Mouse (Mus musculus): Measurements from ENCODE around the gene Pon1. TPM values are rescaled to one million over a fixed set of nuclear protein-coding genes. Genes with fewer than 3 reads are reported as not detected.
A peak's percentile ranks its signal among the peaks of the same experiment; 100 is the strongest.

The Pon1 gene
- total RNA-seq, 1 experiment: not detected

- no peak for TF ChIP-seq MAFK (IDR thresholded peaks at IDR 0.05; ENCODE audit: insufficient read depth, low read depth, low read length)
- in situ Hi-C loops (cut with MboI; ENCODE audit: low sequenced_read_pairs in 2 of 2, unreplicated experiment in 2 of 2): no loop called here
These were observed 19.4 kb downstream of the Pon1 start for GRCm38 (mm10) chr6:5174179-5174812.

GRCm38 (mm10) chr6:5172571-5172970 lies 21.2 kb downstream of the Pon1 start:
- Histone ChIP-seq H3K4me1 (ENCODE audit: control insufficient read depth in 2 of 2, insufficient read depth in 2 of 2, low read length in 2 of 2, poor library complexity in 1 of 2) (peaks cover 0 to 2% of the 10 kb centered on the region in 2 experiments; a peak in 1 of 4 replicates), H3K36me3 (ENCODE audit: control insufficient read depth, insufficient read depth, low read length, poor library complexity, severe bottlenecking) (no peaks in the 10 kb centered on the region), H3K9ac (ENCODE audit: insufficient read depth, low read depth, low read length, poor library complexity, severe bottlenecking) (no peak overlapping the region), H3K9me3 (ENCODE audit: control insufficient read depth, insufficient read depth, low read depth, low read length) (no peaks in the 10 kb centered on the region), H3K27ac (ENCODE audit: insufficient read depth, low read depth, low read length, poor library complexity, severe bottlenecking) (no peak overlapping the region), H3K4me3 (ENCODE audit: insufficient read depth in 1 of 2, low read depth in 1 of 2, low read length in 2 of 2, poor library complexity in 1 of 2, severe bottlenecking in 1 of 2) (peak overlapping the region in 1 of 2 experiments; percentile 48; a peak in 1 of 4 replicates)
- DNase-seq (ENCODE audit: low read depth, low spot score): no peak
- TF ChIP-seq ZNF384 (IDR thresholded peaks at IDR 0.05; ENCODE audit: low read depth, low read length): no peak
- no peak for TF ChIP-seq HCFC1 (IDR thresholded peaks at IDR 0.05; ENCODE audit: borderline replicate concordance, insufficient read depth, low read length)
- no peak for TF ChIP-seq ZC3H11A (IDR thresholded peaks at IDR 0.05; ENCODE audit: borderline replicate concordance, low read depth, low read length)
- TF ChIP-seq MAFK (IDR thresholded peaks at IDR 0.05; ENCODE audit: insufficient read depth, low read depth, low read length): no peak
- TF ChIP-seq CHD2 (IDR thresholded peaks at IDR 0.05; ENCODE audit: low read depth, low read length): no peak
- in situ Hi-C loops (cut with MboI; ENCODE audit: low sequenced_read_pairs in 2 of 2, unreplicated experiment in 2 of 2): no loop called here

More at GRCm38 (mm10) chr6:5174179-5174812, 19.4 kb downstream of the Pon1 start:
- Histone ChIP-seq H3K4me3 (ENCODE audit: insufficient read depth in 1 of 2, low read depth in 1 of 2, low read length in 2 of 2, poor library complexity in 1 of 2, severe bottlenecking in 1 of 2) (no peak overlapping the region), H3K9ac (ENCODE audit: insufficient read depth, low read depth, low read length, poor library complexity, severe bottlenecking) (no peak overlapping the region), H3K36me3 (ENCODE audit: control insufficient read depth, insufficient read depth, low read length, poor library complexity, severe bottlenecking) (no peaks in the 10 kb centered on the region), H3K4me1 (ENCODE audit: control insufficient read depth in 2 of 2, insufficient read depth in 2 of 2, low read length in 2 of 2, poor library complexity in 1 of 2) (peaks cover 0 to 2% of the 10 kb centered on the region in 2 experiments; a peak in 1 of 4 replicates), H3K9me3 (ENCODE audit: control insufficient read depth, insufficient read depth, low read depth, low read length) (no peaks in the 10 kb centered on the region), H3K27ac (ENCODE audit: insufficient read depth, low read depth, low read length, poor library complexity, severe bottlenecking) (no peak overlapping the region)
- DNase-seq (ENCODE audit: low read depth, low spot score): no peak

- H3K4me1 ChIP-seq (ENCODE audit: control insufficient read depth in 2 of 2, insufficient read depth in 2 of 2, low read length in 2 of 2, poor library complexity in 1 of 2): peaks cover 0 to 2% of the 10 kb centered on the region in 2 experiments; a peak in 1 of 4 replicates
- H3K9ac ChIP-seq (ENCODE audit: insufficient read depth, low read depth, low read length, poor library complexity, severe bottlenecking): no peak overlapping the region
- no peak for TF ChIP-seq ZNF384 (IDR thresholded peaks at IDR 0.05; ENCODE audit: low read depth, low read length)
- no peak for TF ChIP-seq CHD2 (IDR thresholded peaks at IDR 0.05; ENCODE audit: low read depth, low read length)
- no peak for TF ChIP-seq MAFK (IDR thresholded peaks at IDR 0.05; ENCODE audit: insufficient read depth, low read depth, low read length)
- no peak for TF ChIP-seq HCFC1 (IDR thresholded peaks at IDR 0.05; ENCODE audit: borderline replicate concordance, insufficient read depth, low read length)
- TF ChIP-seq ZC3H11A (IDR thresholded peaks at IDR 0.05; ENCODE audit: borderline replicate concordance, low read depth, low read length): no peak
- DNase-seq (ENCODE audit: low read depth, low spot score): no peak
- H3K9me3 ChIP-seq (ENCODE audit: control insufficient read depth, insufficient read depth, low read depth, low read length): no peaks in the 10 kb centered on the region
- no peak overlapping the region for H3K4me3 ChIP-seq (ENCODE audit: insufficient read depth in 1 of 2, low read depth in 1 of 2, low read length in 2 of 2, poor library complexity in 1 of 2, severe bottlenecking in 1 of 2)
- H3K36me3 ChIP-seq (ENCODE audit: control insufficient read depth, insufficient read depth, low read length, poor library complexity, severe bottlenecking): no peaks in the 10 kb centered on the region
- in situ Hi-C loops (cut with MboI; ENCODE audit: low sequenced_read_pairs in 2 of 2, unreplicated experiment in 2 of 2): no loop called here
- no peak overlapping the region for H3K27ac ChIP-seq (ENCODE audit: insufficient read depth, low read depth, low read length, poor library complexity, severe bottlenecking)
These were observed 22.3 kb downstream of the Pon1 start for GRCm38 (mm10) chr6:5171418-5171817.

- TF ChIP-seq ZNF384 (IDR thresholded peaks at IDR 0.05; ENCODE audit: low read depth, low read length): no peak
- no peak for TF ChIP-seq HCFC1 (IDR thresholded peaks at IDR 0.05; ENCODE audit: borderline replicate concordance, insufficient read depth, low read length)
- TF ChIP-seq ZC3H11A (IDR thresholded peaks at IDR 0.05; ENCODE audit: borderline replicate concordance, low read depth, low read length): no peak
- TF ChIP-seq MAFK (IDR thresholded peaks at IDR 0.05; ENCODE audit: insufficient read depth, low read depth, low read length): no peak
- TF ChIP-seq CHD2 (IDR thresholded peaks at IDR 0.05; ENCODE audit: low read depth, low read length): no peak
- no peak for DNase-seq (ENCODE audit: low read depth, low spot score)
- Histone ChIP-seq H3K9me3 (ENCODE audit: control insufficient read depth, insufficient read depth, low read depth, low read length) (no peaks in the 10 kb centered on the region), H3K4me1 (ENCODE audit: control insufficient read depth in 2 of 2, insufficient read depth in 2 of 2, low read length in 2 of 2, poor library complexity in 1 of 2) (peaks cover 0 to 2% of the 10 kb centered on the region in 2 experiments; a peak in 1 of 4 replicates), H3K9ac (ENCODE audit: insufficient read depth, low read depth, low read length, poor library complexity, severe bottlenecking) (no peak overlapping the region), H3K27ac (ENCODE audit: insufficient read depth, low read depth, low read length, poor library complexity, severe bottlenecking) (no peak overlapping the region), H3K36me3 (ENCODE audit: control insufficient read depth, insufficient read depth, low read length, poor library complexity, severe bottlenecking) (no peaks in the 10 kb centered on the region), H3K4me3 (ENCODE audit: insufficient read depth in 1 of 2, low read depth in 1 of 2, low read length in 2 of 2, poor library complexity in 1 of 2, severe bottlenecking in 1 of 2) (no peak overlapping the region)
- in situ Hi-C loops (cut with MboI; ENCODE audit: low sequenced_read_pairs in 2 of 2, unreplicated experiment in 2 of 2): no loop called here
These were observed 25.6 kb downstream of the Pon1 start for GRCm38 (mm10) chr6:5168158-5168557.
